Mouse (Mus musculus) liver, postnatal 0 days (tissue): ENCODE data around the gene Man1c1.

Experiments
- CTCF ChIP-seq: sonication (generic); IDR thresholded peaks from 2 replicates; pipeline ENCODE4 v1.5.1; 2016; ENCODE audit warnings: antibody characterized with exemption, low read depth
- EP300 ChIP-seq: IDR thresholded peaks from 2 replicates; pipeline ENCODE4 v1.6.1; 2016; ENCODE audit warnings: antibody characterized with exemption, low read depth, mild to moderate bottlenecking

- TF ChIP-seq CTCF (no peak), EP300 (no peak)
Observed at GRCm38 (mm10) chr4:134672326-134672725, 31.8 kb downstream of the Man1c1 start.
